Mouse (Mus musculus) C2C12 (cell line): ENCODE data around the gene Sdhaf3. TPM values are rescaled to one million over a fixed set of nuclear protein-coding genes. Genes with fewer than 3 reads are reported as not detected.

Source experiments
- H3K27me3 ChIP-seq: one replicate; pipeline ENCODE4 v1.6.1; 2011; ENCODE audit not compliant: control insufficient read depth, insufficient read depth, insufficient read length
- H3K36me3 ChIP-seq: one replicate; pipeline ENCODE4 v1.6.1; 2011; ENCODE audit not compliant: control insufficient read depth, insufficient read depth
- H3K4me3 ChIP-seq: one replicate; pipeline ENCODE4 v1.5.1; 2011; ENCODE audit warnings: mild to moderate bottlenecking, control low read depth; ENCODE audit not compliant: poor library complexity, insufficient read depth, severe bottlenecking
- H3K79me2 ChIP-seq: one replicate; pipeline ENCODE4 v1.6.1; 2011; ENCODE audit not compliant: control insufficient read depth, insufficient read depth
- H3K79me3 ChIP-seq: one replicate; pipeline ENCODE4 v1.6.1; 2011; ENCODE audit warnings: low read depth, control low read depth
- H3ac ChIP-seq: one replicate; pipeline ENCODE3; 2011; ENCODE audit warnings: low read depth; ENCODE audit not compliant: control insufficient read depth, insufficient read length
- CEBPB ChIP-seq: IDR thresholded peaks from one replicate; pipeline ENCODE4 v1.6.1; 2011; ENCODE audit warnings: low read depth, mild to moderate bottlenecking, control low read depth, moderate library complexity
- CTCF ChIP-seq: IDR thresholded peaks from one replicate; pipeline ENCODE4 v1.5.1; 2011; ENCODE audit not compliant: control insufficient read depth, insufficient read depth, insufficient read length
- FOSL1 ChIP-seq: IDR thresholded peaks from one replicate; pipeline ENCODE4 v1.8.0; 2011; ENCODE audit warnings: mild to moderate bottlenecking, low read length; ENCODE audit not compliant: poor library complexity, insufficient read depth, severe bottlenecking
- MAX ChIP-seq: IDR thresholded peaks from one replicate; pipeline ENCODE4 v1.6.1; 2011; ENCODE audit warnings: mild to moderate bottlenecking, control low read depth
- MYOD1 ChIP-seq: IDR thresholded peaks from one replicate; pipeline ENCODE4 v1.6.1; 2011; ENCODE audit warnings: low read depth; ENCODE audit not compliant: control insufficient read depth, insufficient read length
- MYOG ChIP-seq: IDR thresholded peaks from one replicate; pipeline ENCODE4 v1.6.1; 2011; ENCODE audit not compliant: control insufficient read depth, insufficient read length; ENCODE audit errors: extremely low read depth
- USF1 ChIP-seq: IDR thresholded peaks from one replicate; pipeline ENCODE4 v1.6.1; 2011; ENCODE audit warnings: low read depth, mild to moderate bottlenecking, control low read depth, moderate library complexity
- polyA plus RNA-seq: library from polyadenylated mRNA; unstranded; fragments of >200 nt; fragmentation: generic; extraction: Trizol; gene quantifications from one replicate; pipeline ENCODE4 v1.2.1, GENCODE M21; 2012; ENCODE audit warnings: missing spikeins

Sdhaf3 gene
- polyA plus RNA-seq, 1 experiment = 1.3 TPM

DNA sequence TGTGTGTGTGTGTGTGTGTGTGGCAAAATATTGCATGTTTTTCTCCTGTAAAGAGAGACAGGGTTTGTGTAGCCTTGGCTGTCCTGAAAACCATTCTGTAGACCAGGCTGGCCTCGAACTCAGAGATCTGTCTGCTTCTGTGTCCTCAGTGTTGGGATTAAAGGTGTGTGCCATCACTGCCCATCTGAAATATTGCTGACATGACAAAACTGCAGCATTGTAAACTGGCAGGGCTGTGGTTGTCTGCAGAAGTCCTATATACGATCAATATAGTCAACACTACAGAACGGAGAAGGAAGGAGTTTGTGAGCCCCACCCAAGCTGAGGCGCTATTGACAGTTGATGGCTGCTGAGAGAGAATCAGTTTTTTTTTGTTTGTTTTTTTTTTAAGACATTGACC is 38.5 kb upstream of the Sdhaf3 start:
- Histone ChIP-seq H3K4me3 (no peak overlapping the region), H3ac (no peak overlapping the region), H3K27me3 (peaks cover 3% of the 10 kb centered on the region), H3K79me2 (no peaks in the 10 kb centered on the region), H3K36me3 (no peaks in the 10 kb centered on the region), H3K79me3 (no peaks in the 10 kb centered on the region)
- TF ChIP-seq CTCF (no peak), FOSL1 (no peak), MAX (no peak), MYOG (no peak), CEBPB (no peak), USF1 (no peak), MYOD1 (no peak)

DNA sequence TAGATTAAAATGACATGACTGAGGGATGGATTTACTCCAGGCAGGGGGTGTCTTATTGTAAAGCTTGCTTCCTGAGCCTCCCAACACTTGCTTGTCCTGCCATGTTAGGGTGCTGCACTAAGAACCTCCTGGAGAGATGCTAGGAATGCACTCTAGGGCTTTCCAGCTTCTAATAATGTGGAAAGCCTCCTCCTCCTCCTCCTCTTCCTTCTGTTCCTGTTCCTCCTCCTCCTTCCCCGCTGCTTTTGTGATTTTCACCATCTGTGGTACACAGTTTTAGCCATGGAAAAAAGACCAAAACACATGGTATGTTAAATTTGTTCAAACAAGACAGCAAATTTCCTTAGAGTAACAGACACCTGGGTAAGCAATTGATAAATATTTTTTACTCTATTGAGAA is 30.5 kb upstream of the Sdhaf3 start:
- no peak for TF ChIP-seq FOSL1
- no peak for TF ChIP-seq USF1
- no peak for TF ChIP-seq MYOG
- no peak for TF ChIP-seq CEBPB
- no peak for TF ChIP-seq MAX
- TF ChIP-seq MYOD1 = no peak
- no peak for TF ChIP-seq CTCF
- no peaks in the 10 kb centered on the region for H3K36me3 ChIP-seq
- no peaks in the 10 kb centered on the region for H3K27me3 ChIP-seq
- H3K4me3 ChIP-seq = no peak overlapping the region
- no peaks in the 10 kb centered on the region for H3K79me3 ChIP-seq
- no peaks in the 10 kb centered on the region for H3K79me2 ChIP-seq
- no peak overlapping the region for H3ac ChIP-seq

DNA sequence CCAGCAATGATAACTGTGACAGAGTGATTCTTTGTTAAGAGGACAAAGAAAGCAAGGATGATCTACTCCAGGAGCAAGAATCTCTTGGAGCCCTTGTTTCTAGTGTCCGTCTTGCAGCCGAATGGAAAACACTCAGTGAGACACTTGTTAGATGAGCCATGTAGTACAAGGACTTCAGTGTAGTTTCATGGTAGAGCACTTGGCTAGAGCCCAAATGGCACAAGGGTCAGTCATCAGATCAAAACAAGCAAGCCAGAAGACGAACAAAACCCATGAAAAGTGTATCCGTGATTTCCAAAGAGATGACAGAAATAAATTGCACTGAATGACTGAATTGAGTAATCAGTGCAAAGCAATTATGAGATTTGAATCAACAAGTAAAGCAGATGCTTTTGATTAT is 25.0 kb upstream of the Sdhaf3 start:
- Histone ChIP-seq H3K27me3 (no peaks in the 10 kb centered on the region), H3ac (no peak overlapping the region)

DNA sequence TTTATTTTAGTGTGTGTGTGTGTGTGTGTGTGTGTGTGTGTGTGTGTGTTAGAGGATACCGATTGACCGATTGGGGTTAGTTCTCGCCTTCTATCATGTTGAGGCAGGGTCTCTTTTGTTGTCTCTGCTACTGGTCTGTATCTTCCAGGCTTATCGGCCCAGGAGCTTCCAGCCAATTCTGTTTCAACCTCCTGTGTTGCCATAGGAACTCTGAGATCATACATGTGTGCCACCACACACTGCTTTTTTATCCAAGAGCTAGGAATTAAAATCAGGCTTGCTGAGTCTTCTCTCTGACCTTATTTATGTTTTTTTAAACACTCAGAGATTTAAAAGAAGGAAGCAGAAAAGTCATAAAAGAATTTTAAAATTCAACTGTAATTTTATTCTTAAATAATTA is 24.3 kb upstream of the Sdhaf3 start:
- H3K79me3 ChIP-seq = no peaks in the 10 kb centered on the region
- TF ChIP-seq MYOG = no peak
- no peak for TF ChIP-seq MAX
- no peak for TF ChIP-seq USF1
- H3K36me3 ChIP-seq = no peaks in the 10 kb centered on the region
- no peak overlapping the region for H3ac ChIP-seq
- no peaks in the 10 kb centered on the region for H3K79me2 ChIP-seq
- H3K4me3 ChIP-seq = no peak overlapping the region
- no peaks in the 10 kb centered on the region for H3K27me3 ChIP-seq

More for the DNA sequence above, 25.0 kb upstream of the Sdhaf3 start:
- TF ChIP-seq CTCF (no peak), MYOD1 (no peak), MYOG (no peak), FOSL1 (no peak), USF1 (no peak), MAX (no peak), CEBPB (no peak)
- H3K79me3 ChIP-seq = no peaks in the 10 kb centered on the region
- no peak overlapping the region for H3K4me3 ChIP-seq
- H3K79me2 ChIP-seq = no peaks in the 10 kb centered on the region
- no peaks in the 10 kb centered on the region for H3K36me3 ChIP-seq

- Histone ChIP-seq H3K4me3 (no peak overlapping the region), H3K79me3 (no peaks in the 10 kb centered on the region), H3K36me3 (no peaks in the 10 kb centered on the region), H3K27me3 (no peaks in the 10 kb centered on the region), H3ac (no peak overlapping the region), H3K79me2 (no peaks in the 10 kb centered on the region)
- TF ChIP-seq CTCF (no peak), MYOD1 (no peak), MAX (no peak), USF1 (no peak)
Observed at GRCm38 (mm10) chr6:6940845-6941244, 15.0 kb upstream of the Sdhaf3 start.

DNA sequence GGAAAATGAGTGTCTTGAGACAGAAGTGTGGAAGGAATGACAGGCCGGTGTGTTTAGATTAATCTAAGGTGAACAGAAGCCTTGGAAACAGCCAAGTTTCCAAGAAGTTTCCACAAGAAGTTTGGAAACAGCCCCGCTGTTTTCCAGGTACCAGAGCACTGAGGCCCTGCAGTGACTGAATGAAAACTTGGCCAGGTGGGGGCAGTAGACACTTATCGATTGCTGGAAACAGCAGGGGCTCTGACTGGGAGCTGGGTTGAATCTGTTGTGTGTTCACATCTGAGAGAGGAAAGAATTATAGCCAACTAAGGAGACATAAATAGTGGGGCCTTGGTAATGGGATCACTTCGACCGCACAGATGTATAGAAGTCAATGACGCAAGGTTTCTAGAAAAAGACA is 13.0 kb upstream of the Sdhaf3 start:
- Histone ChIP-seq H3K4me3 (no peak overlapping the region), H3K79me2 (no peaks in the 10 kb centered on the region), H3ac (no peak overlapping the region), H3K27me3 (no peaks in the 10 kb centered on the region), H3K79me3 (no peaks in the 10 kb centered on the region), H3K36me3 (no peaks in the 10 kb centered on the region)
- TF ChIP-seq MAX = no peak
- no peak for TF ChIP-seq MYOG
- TF ChIP-seq CTCF = no peak
- no peak for TF ChIP-seq MYOD1
- TF ChIP-seq CEBPB = no peak
- TF ChIP-seq FOSL1 = no peak
- no peak for TF ChIP-seq USF1
